Mouse (Mus musculus): Measurements from ENCODE around the gene Ugt1a2. TPM values are rescaled to one million over a fixed set of nuclear protein-coding genes. Genes with fewer than 3 reads are reported as not detected.
A peak's percentile ranks its signal among the peaks of the same experiment; 100 is the strongest.

Gene Ugt1a2
- total and polyA plus RNA-seq, 3 experiments: 0.05 TPM; not detected in 2

DNA sequence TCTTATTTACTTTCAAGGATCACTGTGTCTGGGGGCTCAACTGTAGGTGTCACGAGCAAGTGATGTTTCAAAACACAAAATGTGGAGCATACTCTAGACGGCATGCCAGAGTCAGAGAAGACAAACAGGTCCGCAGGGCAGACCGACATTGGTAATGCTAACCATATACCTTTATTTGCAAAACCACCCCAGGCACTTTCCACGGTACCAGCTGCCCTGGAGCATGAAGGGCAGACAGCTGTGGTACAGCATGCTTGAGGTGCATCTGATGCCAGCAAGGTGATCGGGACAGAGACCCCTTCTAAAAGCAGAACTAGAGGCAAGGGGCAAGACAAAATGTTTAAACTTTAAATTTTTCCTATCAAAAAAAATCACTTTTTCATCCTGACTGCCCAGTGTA is 62.6 kb downstream of the Ugt1a2 start:
- no peak for DNase-seq (ENCODE audit: low spot score)
- TF ChIP-seq CTCF (IDR thresholded peaks at IDR 0.05; ENCODE audit: low read depth, low read length) (no peak), POLR2AphosphoS5 (IDR thresholded peaks at IDR 0.05; ENCODE audit: insufficient replicate concordance, low read depth, low read length) (no peak), TAL1 (conservative IDR thresholded peaks at IDR 0.05; ENCODE audit: low read depth, low read length) (no peak), GATA1 (IDR thresholded peaks at IDR 0.05; ENCODE audit: borderline replicate concordance, low read length) (no peak), GATA2 (IDR thresholded peaks at IDR 0.05; ENCODE audit: borderline replicate concordance, low read depth, low read length) (no peak)
- peaks cover 20% of the 10 kb centered on the region for H3K4me1 ChIP-seq (ENCODE audit: insufficient read depth, low read depth, low read length)
- H3K4me3 ChIP-seq (ENCODE audit: low read depth, low read length): no peak overlapping the region
- no peak for ATAC-seq (ENCODE audit: extremely low read depth, insufficient number of reproducible peaks, low FRiP score, poor library complexity, severe bottlenecking)
- peaks cover 90% of the 10 kb centered on the region for H3K36me3 ChIP-seq (replicated peaks)
- H3K9me3 ChIP-seq (replicated peaks): no peaks in the 10 kb centered on the region
- no peaks in the 10 kb centered on the region for H3K27me3 ChIP-seq (ENCODE audit: insufficient read depth, low read length)

DNA sequence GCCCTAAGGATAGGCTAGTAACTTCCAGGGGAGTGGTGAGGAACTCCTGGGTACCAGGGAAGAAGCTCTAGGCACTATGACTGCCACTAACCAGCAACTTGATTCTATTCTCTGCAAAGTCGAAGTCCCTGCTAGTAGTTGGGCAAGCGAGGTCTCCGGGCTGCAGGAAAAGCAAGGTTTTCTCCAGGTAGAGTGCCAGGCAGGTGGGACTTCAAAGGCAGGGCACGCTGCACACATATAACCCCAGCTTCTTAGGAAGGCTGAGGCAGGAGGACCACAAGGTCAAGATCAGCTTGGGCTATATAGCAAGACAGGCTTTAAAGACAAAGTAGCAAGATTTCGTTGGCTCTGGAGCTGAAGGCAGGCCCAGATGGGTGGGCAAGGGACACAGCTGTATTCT is 63.4 kb downstream of the Ugt1a2 start:
- H3K4me1 ChIP-seq (ENCODE audit: insufficient read depth, low read depth, low read length): peaks cover 22% of the 10 kb centered on the region
- H3K27me3 ChIP-seq (ENCODE audit: insufficient read depth, low read length): no peaks in the 10 kb centered on the region
- no peak overlapping the region for H3K4me3 ChIP-seq (ENCODE audit: low read depth, low read length)
- DNase-seq (ENCODE audit: low spot score) (no peak), ATAC-seq (ENCODE audit: extremely low read depth, insufficient number of reproducible peaks, low FRiP score, poor library complexity, severe bottlenecking) (no peak)
- H3K36me3 ChIP-seq (replicated peaks): peaks cover 98% of the 10 kb centered on the region
- TF ChIP-seq GATA1 (IDR thresholded peaks at IDR 0.05; ENCODE audit: borderline replicate concordance, low read length) (no peak), TAL1 (conservative IDR thresholded peaks at IDR 0.05; ENCODE audit: low read depth, low read length) (no peak), GATA2 (IDR thresholded peaks at IDR 0.05; ENCODE audit: borderline replicate concordance, low read depth, low read length) (no peak), CTCF (IDR thresholded peaks at IDR 0.05; ENCODE audit: low read depth, low read length) (no peak), POLR2AphosphoS5 (IDR thresholded peaks at IDR 0.05; ENCODE audit: insufficient replicate concordance, low read depth, low read length) (no peak; the same call in 1 of the 2 replicates)
- no peaks in the 10 kb centered on the region for H3K9me3 ChIP-seq (replicated peaks)

DNA sequence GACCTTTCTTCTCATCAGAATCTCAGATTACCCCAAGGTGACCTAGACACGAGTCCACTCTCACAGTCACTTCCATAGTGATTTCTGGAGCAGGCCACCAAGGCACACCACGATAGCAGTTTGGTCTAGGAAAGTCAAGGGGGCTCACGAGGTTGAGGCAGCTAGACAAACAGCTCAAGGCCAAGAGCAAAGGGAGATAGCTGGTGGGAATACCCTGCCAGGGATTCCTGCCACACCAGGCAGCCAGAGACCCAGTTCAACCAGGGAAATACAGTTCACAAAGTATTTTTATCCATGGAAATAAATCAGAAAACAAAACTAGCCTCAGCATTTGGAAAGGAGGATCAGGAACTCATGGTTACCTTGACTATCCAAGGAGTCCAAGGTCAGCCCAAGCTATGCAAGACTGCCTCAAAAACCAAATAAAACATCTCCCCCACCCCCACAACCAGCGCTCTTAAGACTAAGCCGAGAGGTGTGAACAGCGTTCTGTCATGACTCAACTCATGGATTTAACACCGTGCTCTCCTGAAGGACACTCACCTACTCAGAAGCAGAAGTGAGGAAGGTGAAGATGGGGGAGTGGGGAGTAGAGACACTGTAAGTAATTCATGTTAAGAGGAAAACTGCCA is 64.0 kb downstream of the Ugt1a2 start:
- H3K9me3 ChIP-seq (replicated peaks): no peaks in the 10 kb centered on the region
- H3K27me3 ChIP-seq (ENCODE audit: insufficient read depth, low read length): no peaks in the 10 kb centered on the region
- no peak overlapping the region for H3K4me3 ChIP-seq (ENCODE audit: low read depth, low read length)
- H3K36me3 ChIP-seq (replicated peaks): peaks cover 100% of the 10 kb centered on the region
- DNase-seq (ENCODE audit: low spot score) (no peak), ATAC-seq (ENCODE audit: extremely low read depth, insufficient number of reproducible peaks, low FRiP score, poor library complexity, severe bottlenecking) (no peak)
- peaks cover 24% of the 10 kb centered on the region for H3K4me1 ChIP-seq (ENCODE audit: insufficient read depth, low read depth, low read length)
- TF ChIP-seq GATA1 (IDR thresholded peaks at IDR 0.05; ENCODE audit: borderline replicate concordance, low read length): no peak
- no peak for TF ChIP-seq CTCF (IDR thresholded peaks at IDR 0.05; ENCODE audit: low read depth, low read length)
- no peak for TF ChIP-seq GATA2 (IDR thresholded peaks at IDR 0.05; ENCODE audit: borderline replicate concordance, low read depth, low read length)
- no peak for TF ChIP-seq POLR2AphosphoS5 (IDR thresholded peaks at IDR 0.05; ENCODE audit: insufficient replicate concordance, low read depth, low read length)
- no peak for TF ChIP-seq TAL1 (conservative IDR thresholded peaks at IDR 0.05; ENCODE audit: low read depth, low read length)

DNA sequence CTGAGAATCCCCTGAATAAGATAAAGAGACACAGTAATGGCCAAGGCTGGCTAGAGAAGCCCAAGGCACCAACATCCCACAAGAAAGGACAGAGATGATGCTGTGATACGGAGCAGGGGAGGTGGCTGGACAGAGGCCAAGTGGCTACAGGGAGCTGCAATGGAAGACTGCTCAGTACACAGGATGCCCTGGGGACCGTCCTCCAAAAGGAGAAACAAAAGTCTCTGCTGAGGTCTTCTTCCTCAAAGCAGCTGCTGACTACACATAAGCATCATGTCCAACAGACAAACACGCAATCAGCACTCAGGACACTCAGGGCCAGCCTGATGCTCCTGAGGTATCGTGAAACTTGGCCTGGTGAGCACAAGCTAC is 64.5 kb downstream of the Ugt1a2 start:
- Histone ChIP-seq H3K4me3 (ENCODE audit: low read depth, low read length) (no peak overlapping the region), H3K27me3 (ENCODE audit: insufficient read depth, low read length) (no peaks in the 10 kb centered on the region), H3K4me1 (ENCODE audit: insufficient read depth, low read depth, low read length) (peaks cover 25% of the 10 kb centered on the region), H3K36me3 (replicated peaks) (peaks cover 100% of the 10 kb centered on the region), H3K9me3 (replicated peaks) (no peaks in the 10 kb centered on the region)
- TF ChIP-seq TAL1 (conservative IDR thresholded peaks at IDR 0.05; ENCODE audit: low read depth, low read length) (no peak), GATA1 (IDR thresholded peaks at IDR 0.05; ENCODE audit: borderline replicate concordance, low read length) (no peak), POLR2AphosphoS5 (IDR thresholded peaks at IDR 0.05; ENCODE audit: insufficient replicate concordance, low read depth, low read length) (no peak), GATA2 (IDR thresholded peaks at IDR 0.05; ENCODE audit: borderline replicate concordance, low read depth, low read length) (no peak), CTCF (IDR thresholded peaks at IDR 0.05; ENCODE audit: low read depth, low read length) (no peak)
- ATAC-seq (ENCODE audit: extremely low read depth, insufficient number of reproducible peaks, low FRiP score, poor library complexity, severe bottlenecking) (no peak), DNase-seq (ENCODE audit: low spot score) (no peak)

DNA sequence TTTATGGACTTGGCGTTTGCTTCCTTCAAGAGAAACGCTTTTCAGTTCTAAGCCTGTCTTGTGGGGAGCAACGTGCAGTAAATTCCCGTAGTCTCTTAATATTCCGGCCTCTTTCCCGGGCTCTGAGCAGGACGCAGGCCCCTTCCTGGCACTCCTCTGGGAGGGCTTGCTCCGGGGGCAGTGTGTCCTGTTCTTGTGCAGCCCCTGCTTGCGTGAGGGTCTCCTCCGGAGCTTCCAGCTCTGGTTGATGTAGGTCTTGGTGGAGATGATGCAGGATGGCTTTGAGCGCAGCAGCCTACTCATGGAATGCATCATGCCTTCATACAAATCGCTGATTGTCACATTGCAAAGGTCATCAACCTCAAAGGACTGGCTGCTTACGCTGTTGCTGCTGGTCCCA is 65.7 kb downstream of the Ugt1a2 start:
- no peaks in the 10 kb centered on the region for H3K27me3 ChIP-seq (ENCODE audit: insufficient read depth, low read length)
- ATAC-seq (ENCODE audit: extremely low read depth, insufficient number of reproducible peaks, low FRiP score, poor library complexity, severe bottlenecking): no peak
- no peak for TF ChIP-seq GATA2 (IDR thresholded peaks at IDR 0.05; ENCODE audit: borderline replicate concordance, low read depth, low read length)
- TF ChIP-seq GATA1 (IDR thresholded peaks at IDR 0.05; ENCODE audit: borderline replicate concordance, low read length): no peak
- no peak for TF ChIP-seq TAL1 (conservative IDR thresholded peaks at IDR 0.05; ENCODE audit: low read depth, low read length)
- peak; percentile 61; the same call in 1 of the 2 replicates for TF ChIP-seq POLR2AphosphoS5 (IDR thresholded peaks at IDR 0.05; ENCODE audit: insufficient replicate concordance, low read depth, low read length)
- TF ChIP-seq CTCF (IDR thresholded peaks at IDR 0.05; ENCODE audit: low read depth, low read length): 0 out of 2 replicates have a peak, but pooled peaks have one; percentile 7
- peaks cover 25% of the 10 kb centered on the region for H3K4me1 ChIP-seq (ENCODE audit: insufficient read depth, low read depth, low read length)
- no peak for DNase-seq (ENCODE audit: low spot score)
- no peak overlapping the region for H3K4me3 ChIP-seq (ENCODE audit: low read depth, low read length)
- H3K9me3 ChIP-seq (replicated peaks): no peaks in the 10 kb centered on the region
- peaks cover 97% of the 10 kb centered on the region for H3K36me3 ChIP-seq (replicated peaks)

DNA sequence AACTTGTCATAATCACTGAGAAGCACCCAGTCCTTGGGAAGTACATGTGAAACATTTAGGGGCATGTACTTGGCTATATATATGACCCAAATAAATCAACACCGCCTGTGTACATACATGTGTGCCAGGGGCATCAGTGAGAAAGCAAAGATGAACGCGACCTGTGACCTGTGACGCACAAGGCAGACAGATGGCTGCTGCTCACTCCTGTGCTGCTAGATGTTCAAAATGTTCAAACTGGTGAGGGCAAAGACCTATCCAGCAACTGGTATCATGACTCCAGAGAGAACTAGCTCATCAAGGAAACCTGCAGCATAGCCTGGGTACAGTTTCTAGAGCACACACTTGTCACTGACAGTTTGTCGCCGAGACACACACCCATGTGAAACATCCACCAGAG is 67.1 kb downstream of the Ugt1a2 start:
- ATAC-seq (ENCODE audit: extremely low read depth, insufficient number of reproducible peaks, low FRiP score, poor library complexity, severe bottlenecking): no peak
- Histone ChIP-seq H3K9me3 (replicated peaks) (no peaks in the 10 kb centered on the region; the same call in 1 of the 2 replicates), H3K36me3 (replicated peaks) (peaks cover 97% of the 10 kb centered on the region), H3K27me3 (ENCODE audit: insufficient read depth, low read length) (no peaks in the 10 kb centered on the region), H3K4me1 (ENCODE audit: insufficient read depth, low read depth, low read length) (peaks cover 17% of the 10 kb centered on the region; the same call in 1 of the 2 replicates), H3K4me3 (ENCODE audit: low read depth, low read length) (no peak overlapping the region)
- no peak for DNase-seq (ENCODE audit: low spot score)
- no peak for TF ChIP-seq TAL1 (conservative IDR thresholded peaks at IDR 0.05; ENCODE audit: low read depth, low read length)
- peak; percentile 29 for TF ChIP-seq POLR2AphosphoS5 (IDR thresholded peaks at IDR 0.05; ENCODE audit: insufficient replicate concordance, low read depth, low read length)

Data from G1E (cell line).